Mouse (Mus musculus) urinary bladder, postnatal 10 days (tissue): ENCODE measurements around the gene Rhbdd2.

Experiments
- DNase-seq: peaks from one replicate; pipeline ENCODE4 v3.0.0; 2022; ENCODE audit warnings: low spot score

Rhbdd2 gene

DNA sequence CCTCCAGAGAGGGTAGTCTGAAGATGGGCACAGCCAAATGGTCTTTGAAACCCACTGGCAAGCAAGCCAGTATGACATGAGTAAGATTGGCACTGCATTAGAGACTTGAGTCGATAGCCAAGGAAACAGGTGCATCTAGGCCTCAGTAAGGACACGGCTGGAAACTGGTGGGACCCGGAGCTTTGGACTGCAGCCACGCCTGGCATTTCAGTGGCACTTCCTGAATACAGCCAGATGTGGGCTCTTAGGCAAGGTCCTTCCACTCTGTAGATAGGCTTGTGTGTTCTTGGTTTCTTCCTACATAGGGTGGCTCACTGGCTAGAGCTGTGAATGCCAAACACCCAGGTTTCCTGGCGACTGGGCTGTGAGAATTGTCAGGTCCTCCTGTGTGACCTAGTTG lies 12.9 kb downstream of the Rhbdd2 start:
- DNase-seq = no peak

DNA sequence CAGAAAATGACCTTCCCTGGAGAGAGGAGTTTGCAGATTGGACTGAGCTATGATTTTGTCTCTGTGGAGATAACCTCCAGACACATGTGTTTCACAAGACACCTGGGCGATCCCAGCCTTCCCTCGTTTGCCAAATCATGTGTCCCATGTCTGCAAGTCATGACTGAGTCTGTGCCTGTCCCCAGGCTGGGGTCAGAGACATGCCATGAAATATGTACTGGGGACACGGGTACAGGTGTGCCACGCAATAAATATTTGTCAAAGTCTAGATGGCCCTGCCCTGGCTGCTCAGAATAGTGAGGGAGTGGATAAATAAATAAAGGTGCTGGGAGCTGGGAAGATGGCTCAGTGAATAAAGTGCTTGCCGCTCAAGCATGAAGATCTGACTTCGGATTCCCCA lies 13.6 kb downstream of the Rhbdd2 start:
- no peak for DNase-seq

- no peak for DNase-seq
These were observed 16.3 kb downstream of the Rhbdd2 start for GRCm38 (mm10) chr5:135648461-135649308.

- DNase-seq = no peak
These were observed 16.9 kb downstream of the Rhbdd2 start for GRCm38 (mm10) chr5:135649309-135649633.

DNA sequence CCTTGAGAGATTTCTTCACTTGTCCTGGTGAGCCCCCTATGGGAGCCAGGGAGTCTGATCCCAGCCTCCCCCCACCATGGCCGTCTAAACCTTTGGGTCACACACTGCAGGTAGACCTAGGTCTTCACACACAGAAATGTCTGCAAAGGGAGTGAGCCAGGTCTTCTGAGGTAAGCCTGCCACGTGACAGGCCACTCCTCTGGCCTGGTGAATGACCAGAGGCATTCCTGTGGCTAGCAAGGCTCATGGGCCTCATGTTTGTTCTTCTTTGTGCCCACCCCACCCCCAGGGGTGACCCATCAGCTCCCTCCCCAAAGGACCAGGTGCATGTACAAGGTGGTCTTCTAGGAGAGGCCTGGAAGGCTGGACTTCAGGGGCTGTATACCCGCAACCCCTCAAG lies 19.1 kb downstream of the Rhbdd2 start:
- no peak for DNase-seq

GRCm38 (mm10) chr5:135653209-135653608 lies 20.8 kb downstream of the Rhbdd2 start:
- no peak for DNase-seq

GRCm38 (mm10) chr5:135656046-135656445 lies 23.6 kb downstream of the Rhbdd2 start:
- DNase-seq = no peak

- DNase-seq = no peak
These were observed 24.7 kb downstream of the Rhbdd2 start for GRCm38 (mm10) chr5:135657128-135657527.

GRCm38 (mm10) chr5:135657703-135658373 lies 25.4 kb downstream of the Rhbdd2 start:
- DNase-seq = no peak

DNA sequence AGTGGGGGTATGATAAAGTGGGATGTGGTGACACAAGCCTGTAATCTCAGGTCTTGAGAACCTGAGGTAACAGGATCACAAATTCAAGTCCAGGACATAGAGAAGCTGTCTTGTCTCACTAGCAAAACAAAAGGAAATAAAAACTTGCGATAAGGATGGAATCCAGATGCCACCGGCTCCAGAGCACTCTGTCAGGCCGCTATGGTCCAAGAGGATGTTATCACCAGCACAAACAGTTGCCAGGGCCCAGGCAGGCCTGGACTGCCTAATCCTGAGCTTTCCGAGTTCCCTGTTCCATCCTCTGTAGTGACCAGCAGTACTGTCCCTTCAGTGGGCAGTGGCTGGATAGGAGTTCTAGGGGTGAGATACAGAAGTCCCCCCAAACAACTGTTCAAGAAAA lies 27.5 kb downstream of the Rhbdd2 start:
- DNase-seq = no peak

DNA sequence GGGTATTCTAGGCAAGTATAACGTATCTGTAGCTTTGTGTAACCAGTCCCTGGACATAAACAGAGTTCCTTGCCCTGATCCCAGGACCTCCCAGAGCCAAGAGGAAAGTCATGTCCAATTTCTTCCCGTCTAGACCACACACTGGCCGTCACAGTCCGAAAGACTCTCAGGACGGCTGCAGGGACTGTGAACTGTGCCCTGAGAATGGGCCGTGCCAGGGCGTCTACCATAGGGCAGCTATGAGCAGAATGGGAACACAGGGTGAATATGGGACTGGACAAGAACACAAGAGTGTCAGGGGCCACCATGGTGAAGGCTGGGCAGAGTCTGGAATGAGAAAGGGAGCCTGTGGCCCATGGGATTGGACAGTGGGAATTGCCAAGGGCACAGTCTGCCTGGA lies 28.1 kb downstream of the Rhbdd2 start:
- no peak for DNase-seq

DNA sequence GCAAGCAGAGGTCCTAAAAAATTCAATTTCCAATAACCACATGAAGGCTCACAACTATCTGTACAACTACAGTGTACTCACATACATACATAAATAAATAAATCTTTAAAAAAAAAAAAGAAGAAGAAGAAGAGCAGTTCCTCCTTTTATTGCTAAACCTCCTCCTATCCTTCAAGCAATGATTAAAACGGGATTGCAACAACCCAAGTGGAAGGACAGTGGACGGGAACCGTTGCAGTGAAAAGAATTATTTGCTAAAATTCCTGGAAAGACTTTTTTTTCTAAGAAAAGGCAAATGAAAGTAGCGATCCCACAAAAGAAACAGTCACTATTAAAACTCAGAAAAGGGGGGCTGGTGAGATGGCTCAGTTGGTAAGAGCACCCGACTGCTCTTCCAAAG lies 34.5 kb downstream of the Rhbdd2 start:
- no peak for DNase-seq

- DNase-seq = no peak
These were observed 35.7 kb downstream of the Rhbdd2 start for GRCm38 (mm10) chr5:135668071-135668470.

DNA sequence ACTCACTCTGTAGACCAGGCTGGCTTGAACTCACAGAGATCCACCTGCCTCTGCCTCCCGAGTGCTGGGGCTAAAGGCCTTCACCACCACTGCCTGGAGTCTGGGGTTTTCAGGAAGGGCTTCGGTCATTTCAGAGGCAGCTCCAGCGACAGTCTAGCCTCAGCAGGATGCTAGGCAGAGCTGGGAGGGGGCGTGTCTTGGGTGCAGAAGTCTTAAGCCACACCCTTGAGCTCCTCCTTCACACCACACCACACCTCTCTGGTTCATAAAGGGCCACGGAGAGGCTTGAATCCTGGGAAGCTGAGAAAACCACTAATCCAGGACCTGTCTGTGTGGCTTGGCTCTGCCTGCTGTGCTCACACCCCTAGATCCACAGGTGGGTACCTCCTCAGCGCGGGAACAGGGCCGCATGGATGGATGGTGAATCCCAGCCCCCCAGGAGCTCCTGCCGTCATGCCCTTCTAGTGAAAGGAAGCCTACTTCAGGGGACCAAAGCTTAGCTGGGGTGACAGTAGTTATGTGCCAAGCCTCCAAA lies 37.4 kb downstream of the Rhbdd2 start, which contains the start of gene Por:
TSS of gene Por (plus strand) at position 293 of the 535 bp plus-strand sequence.
- no peak for DNase-seq

GRCm38 (mm10) chr5:135670881-135671280 lies 38.5 kb downstream of the Rhbdd2 start:
- DNase-seq = no peak

DNA sequence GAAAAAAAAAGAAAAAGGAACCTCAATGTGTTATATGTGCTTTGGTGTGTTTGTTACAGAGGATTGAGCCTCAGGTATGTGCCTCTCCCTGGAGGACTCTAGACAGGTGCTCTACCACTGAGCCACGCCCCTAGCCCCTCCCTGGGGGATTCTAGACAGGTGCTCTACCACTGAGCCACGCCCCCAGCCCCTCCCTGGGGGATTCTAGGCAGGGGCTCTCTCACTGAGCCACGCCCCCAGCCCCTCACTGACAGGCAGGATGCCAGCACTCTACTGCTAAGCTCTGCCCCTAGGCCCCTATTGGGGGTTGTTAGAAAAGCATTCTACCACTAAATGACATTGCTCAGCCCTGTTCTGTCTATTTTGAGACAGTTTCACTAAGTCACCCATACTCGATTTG lies 40.1 kb downstream of the Rhbdd2 start:
- no peak for DNase-seq

GRCm38 (mm10) chr5:135672980-135673379 lies 40.6 kb downstream of the Rhbdd2 start:
- DNase-seq = no peak

DNA sequence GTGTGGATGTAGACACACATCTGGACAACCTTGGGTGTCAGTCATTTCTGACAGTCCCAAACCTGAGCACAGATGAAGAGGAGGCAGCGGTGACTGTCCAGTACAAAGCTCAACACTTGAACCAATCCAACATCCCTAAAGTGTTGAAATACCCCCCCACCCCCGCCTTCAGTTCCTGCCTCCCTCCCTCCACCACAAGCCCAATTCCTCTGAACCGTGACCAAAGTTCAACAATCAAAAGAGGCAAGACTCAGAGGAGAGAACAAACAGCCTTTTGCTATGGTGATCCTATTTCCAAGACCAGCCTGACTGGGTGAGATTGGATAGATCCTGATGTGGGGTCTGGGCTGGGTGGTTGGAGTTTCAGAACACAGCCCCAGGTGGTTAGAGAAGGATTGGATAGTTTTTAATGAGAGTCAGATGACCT lies 41.9 kb downstream of the Rhbdd2 start:
- no peak for DNase-seq

- no peak for DNase-seq
These were observed 42.4 kb downstream of the Rhbdd2 start for GRCm38 (mm10) chr5:135674821-135675220.

GRCm38 (mm10) chr5:135676696-135677095 lies 44.3 kb downstream of the Rhbdd2 start:
- no peak for DNase-seq

DNA sequence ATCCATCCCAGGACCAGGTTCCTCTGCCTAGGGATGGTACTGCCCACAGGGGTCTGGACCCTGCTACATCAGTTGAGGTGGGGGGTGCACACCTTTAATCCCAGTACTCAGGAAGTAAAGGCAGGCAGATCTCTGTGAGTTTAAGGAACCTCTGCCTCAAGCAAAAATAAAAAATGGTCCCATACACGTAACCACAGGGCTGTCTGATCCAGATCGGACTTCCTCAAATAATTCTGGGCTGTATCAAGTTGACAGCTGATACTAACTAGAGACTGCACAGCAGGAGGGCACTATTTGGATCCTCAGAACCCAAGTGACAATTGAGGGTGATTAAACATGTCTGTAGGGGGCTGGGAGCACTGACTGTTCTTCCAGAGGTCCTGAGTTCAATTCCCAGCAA lies 44.8 kb downstream of the Rhbdd2 start:
- no peak for DNase-seq

DNA sequence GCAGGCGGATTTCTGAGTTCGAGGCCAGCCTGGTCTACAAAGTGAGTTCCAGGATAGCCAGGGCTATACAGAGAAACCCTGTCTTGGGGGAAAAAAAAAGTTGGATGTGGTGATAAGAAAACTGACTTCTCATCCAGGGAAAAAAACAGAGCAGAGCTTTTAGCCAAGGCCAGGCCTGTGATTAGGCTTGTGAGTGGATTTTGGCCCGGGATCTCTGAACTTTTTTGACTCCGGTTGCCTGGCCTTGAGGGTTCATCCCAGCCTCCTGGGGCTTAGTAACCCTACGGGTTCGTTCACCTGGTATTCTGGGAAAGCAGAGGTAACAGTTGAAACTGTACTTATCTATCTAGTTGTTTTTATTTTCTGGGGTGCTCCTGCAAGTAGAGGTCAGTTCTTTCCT lies 46.1 kb downstream of the Rhbdd2 start:
- no peak for DNase-seq

GRCm38 (mm10) chr5:135680967-135681545 lies 48.6 kb downstream of the Rhbdd2 start:
- no peak for DNase-seq
